Mouse (Mus musculus): Measurements from ENCODE around the gene I0C0044D17Rik. TPM values are rescaled to one million over a fixed set of nuclear protein-coding genes. Genes with fewer than 3 reads are reported as not detected.

I0C0044D17Rik gene
- polyA plus RNA-seq, 1 experiment, result not detected

DNA sequence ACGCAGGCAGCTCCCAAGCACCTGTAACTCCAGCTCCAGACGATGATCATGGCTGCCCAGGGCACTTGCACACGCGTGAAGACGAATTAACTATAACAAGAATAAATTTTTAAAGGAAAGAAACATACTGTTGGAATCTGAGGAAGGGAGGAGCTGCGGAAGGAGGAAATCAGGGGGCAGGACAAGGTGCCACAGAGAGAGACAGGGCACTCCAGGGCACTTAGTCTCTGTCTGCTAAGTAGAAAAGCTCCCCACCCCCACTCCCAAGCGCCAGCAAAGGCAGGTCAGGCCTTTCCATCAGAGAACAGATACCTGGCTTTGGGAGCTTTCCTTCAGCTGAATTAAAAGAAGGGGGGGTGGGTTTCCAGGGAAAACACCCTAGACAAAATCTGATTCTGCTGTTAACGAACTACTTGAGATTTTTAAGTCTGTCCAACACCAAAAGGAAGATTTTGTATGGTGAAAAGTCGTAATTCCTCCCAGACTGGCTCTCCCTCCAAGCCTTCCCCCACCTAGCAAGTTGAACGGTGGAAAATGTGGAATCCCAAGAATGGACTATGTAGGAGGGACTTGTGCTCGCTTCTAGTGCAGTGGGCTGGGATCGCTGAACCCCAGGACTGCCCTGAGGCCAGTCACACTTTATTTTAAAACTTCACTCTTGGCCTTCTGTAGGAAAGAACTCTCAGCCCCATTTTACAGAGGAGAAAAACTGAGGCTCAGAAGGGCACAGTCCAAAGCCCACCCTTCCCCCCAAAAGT lies 18.2 kb downstream of the I0C0044D17Rik start:
- TF ChIP-seq CEBPB (IDR thresholded peaks at IDR 0.05; ENCODE audit: low read depth), result no peak
- TF ChIP-seq MAX (IDR thresholded peaks at IDR 0.05), result no peak
- no peak for TF ChIP-seq CTCF (IDR thresholded peaks at IDR 0.05; ENCODE audit: control insufficient read depth, insufficient read depth, insufficient read length)
- no peak for TF ChIP-seq FOSL1 (IDR thresholded peaks at IDR 0.05; ENCODE audit: insufficient read depth, low read length, poor library complexity, severe bottlenecking)
- no peak for TF ChIP-seq MYOG (IDR thresholded peaks at IDR 0.05; ENCODE audit: control insufficient read depth, extremely low read depth, insufficient read length)
- TF ChIP-seq USF1 (IDR thresholded peaks at IDR 0.05; ENCODE audit: low read depth), result no peak
- no peak for TF ChIP-seq MYOD1 (IDR thresholded peaks at IDR 0.05; ENCODE audit: control insufficient read depth, insufficient read length, low read depth)
- Histone ChIP-seq H3K4me3 (ENCODE audit: insufficient read depth, poor library complexity, severe bottlenecking) (no peak overlapping the region), H3K79me3 (ENCODE audit: low read depth) (no peaks in the 10 kb centered on the region)

DNA sequence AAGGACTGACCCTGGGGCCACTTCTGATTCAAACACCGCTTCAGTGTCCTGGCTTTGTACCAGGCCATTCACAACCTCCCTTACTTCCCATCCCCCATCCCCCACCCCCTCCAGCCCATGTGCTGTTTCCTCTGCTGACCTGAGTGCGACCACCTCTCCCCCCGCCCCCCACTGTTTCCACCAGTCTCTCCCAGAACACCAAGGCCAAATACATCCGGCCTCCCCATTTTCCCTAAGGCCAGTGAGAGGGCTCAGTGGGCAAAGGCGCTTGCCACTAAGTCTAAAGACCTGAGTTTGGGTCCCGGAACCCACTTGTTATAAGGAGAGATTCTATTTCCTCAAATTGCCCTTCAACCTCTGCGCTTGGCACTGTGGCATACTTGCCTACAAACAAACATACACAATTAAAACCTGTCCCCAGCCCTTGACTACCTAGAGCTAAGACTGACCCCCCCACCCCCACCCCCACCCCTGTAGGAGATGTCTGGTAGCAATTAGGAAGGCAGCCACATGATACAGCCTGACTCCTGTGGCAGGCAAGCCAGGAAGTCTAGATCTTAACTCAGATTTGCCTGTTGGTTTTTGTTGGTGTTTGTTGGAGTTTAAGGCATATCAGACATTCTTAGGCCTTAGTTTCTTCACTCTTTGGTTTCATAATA lies 19.0 kb downstream of the I0C0044D17Rik start:
- H3K27me3 ChIP-seq (ENCODE audit: control insufficient read depth, insufficient read depth, insufficient read length), result no peaks in the 10 kb centered on the region
- no peaks in the 10 kb centered on the region for H3K79me2 ChIP-seq (ENCODE audit: control insufficient read depth, insufficient read depth)
- H3K36me3 ChIP-seq (ENCODE audit: control insufficient read depth, insufficient read depth), result no peaks in the 10 kb centered on the region
- no peaks in the 10 kb centered on the region for H3K79me3 ChIP-seq (ENCODE audit: low read depth)
- no peak overlapping the region for H3ac ChIP-seq (ENCODE audit: control insufficient read depth, insufficient read length, low read depth)
- H3K4me3 ChIP-seq (ENCODE audit: insufficient read depth, poor library complexity, severe bottlenecking), result no peak overlapping the region
- TF ChIP-seq MAX (IDR thresholded peaks at IDR 0.05) (no peak), CEBPB (IDR thresholded peaks at IDR 0.05; ENCODE audit: low read depth) (no peak), FOSL1 (IDR thresholded peaks at IDR 0.05; ENCODE audit: insufficient read depth, low read length, poor library complexity, severe bottlenecking) (no peak), CTCF (IDR thresholded peaks at IDR 0.05; ENCODE audit: control insufficient read depth, insufficient read depth, insufficient read length) (no peak), USF1 (IDR thresholded peaks at IDR 0.05; ENCODE audit: low read depth) (no peak), MYOD1 (IDR thresholded peaks at IDR 0.05; ENCODE audit: control insufficient read depth, insufficient read length, low read depth) (no peak), MYOG (IDR thresholded peaks at IDR 0.05; ENCODE audit: control insufficient read depth, extremely low read depth, insufficient read length) (no peak)

More for the DNA sequence above, 18.2 kb downstream of the I0C0044D17Rik start:
- no peaks in the 10 kb centered on the region for H3K79me2 ChIP-seq (ENCODE audit: control insufficient read depth, insufficient read depth)
- H3K36me3 ChIP-seq (ENCODE audit: control insufficient read depth, insufficient read depth), result no peaks in the 10 kb centered on the region
- H3K27me3 ChIP-seq (ENCODE audit: control insufficient read depth, insufficient read depth, insufficient read length), result no peaks in the 10 kb centered on the region
- H3ac ChIP-seq (ENCODE audit: control insufficient read depth, insufficient read length, low read depth), result no peak overlapping the region

DNA sequence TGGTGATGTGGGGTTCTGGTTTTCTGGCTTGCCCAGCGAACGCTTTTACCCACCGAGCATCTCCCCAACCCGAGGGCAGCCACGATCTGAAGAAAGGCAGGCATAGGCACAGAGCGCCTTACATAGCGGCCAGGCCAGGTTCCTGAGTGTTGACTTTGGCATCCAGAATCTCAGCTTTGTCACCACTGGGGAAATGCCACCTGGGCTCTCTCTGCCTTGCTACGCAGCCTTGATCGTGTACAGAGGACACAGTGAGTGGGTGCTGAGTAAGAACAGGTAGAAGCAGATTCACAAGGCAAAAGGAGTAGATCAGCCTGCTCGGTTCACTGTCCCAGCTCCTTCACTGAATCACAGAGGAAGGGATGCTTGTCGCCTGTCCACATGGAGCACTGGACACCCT lies 21.9 kb downstream of the I0C0044D17Rik start:
- Histone ChIP-seq H3K4me3 (ENCODE audit: insufficient read depth, poor library complexity, severe bottlenecking) (no peak overlapping the region), H3ac (ENCODE audit: control insufficient read depth, insufficient read length, low read depth) (no peak overlapping the region), H3K36me3 (ENCODE audit: control insufficient read depth, insufficient read depth) (no peaks in the 10 kb centered on the region), H3K79me3 (ENCODE audit: low read depth) (no peaks in the 10 kb centered on the region), H3K27me3 (ENCODE audit: control insufficient read depth, insufficient read depth, insufficient read length) (no peaks in the 10 kb centered on the region), H3K79me2 (ENCODE audit: control insufficient read depth, insufficient read depth) (no peaks in the 10 kb centered on the region)
- no peak for TF ChIP-seq MYOG (IDR thresholded peaks at IDR 0.05; ENCODE audit: control insufficient read depth, extremely low read depth, insufficient read length)
- no peak for TF ChIP-seq CEBPB (IDR thresholded peaks at IDR 0.05; ENCODE audit: low read depth)
- TF ChIP-seq MAX (IDR thresholded peaks at IDR 0.05), result no peak
- TF ChIP-seq MYOD1 (IDR thresholded peaks at IDR 0.05; ENCODE audit: control insufficient read depth, insufficient read length, low read depth), result no peak
- no peak for TF ChIP-seq FOSL1 (IDR thresholded peaks at IDR 0.05; ENCODE audit: insufficient read depth, low read length, poor library complexity, severe bottlenecking)
- no peak for TF ChIP-seq USF1 (IDR thresholded peaks at IDR 0.05; ENCODE audit: low read depth)
- no peak for TF ChIP-seq CTCF (IDR thresholded peaks at IDR 0.05; ENCODE audit: control insufficient read depth, insufficient read depth, insufficient read length)

DNA sequence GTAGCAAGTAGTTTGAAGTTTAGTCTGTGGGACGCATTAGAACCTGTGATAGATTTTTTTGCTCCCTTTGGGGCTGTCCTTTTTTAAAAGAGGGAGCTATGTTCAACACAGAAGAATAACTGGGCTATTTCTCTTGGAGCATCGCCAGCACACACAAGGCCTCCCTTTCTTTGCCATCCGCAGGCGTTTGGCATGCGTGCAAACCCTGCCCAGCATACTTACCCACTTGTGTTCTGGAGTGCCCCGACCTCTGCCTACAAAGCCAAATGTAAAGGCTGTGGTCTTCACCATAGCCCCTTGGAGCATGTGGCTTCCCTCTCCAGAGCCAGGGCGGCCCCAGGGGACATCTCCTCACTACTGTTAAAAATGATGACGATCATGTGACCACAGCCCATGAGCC lies 22.8 kb downstream of the I0C0044D17Rik start:
- Histone ChIP-seq H3K27me3 (ENCODE audit: control insufficient read depth, insufficient read depth, insufficient read length) (no peaks in the 10 kb centered on the region), H3ac (ENCODE audit: control insufficient read depth, insufficient read length, low read depth) (no peak overlapping the region), H3K4me3 (ENCODE audit: insufficient read depth, poor library complexity, severe bottlenecking) (no peak overlapping the region), H3K36me3 (ENCODE audit: control insufficient read depth, insufficient read depth) (no peaks in the 10 kb centered on the region), H3K79me2 (ENCODE audit: control insufficient read depth, insufficient read depth) (no peaks in the 10 kb centered on the region), H3K79me3 (ENCODE audit: low read depth) (no peaks in the 10 kb centered on the region)
- TF ChIP-seq CEBPB (IDR thresholded peaks at IDR 0.05; ENCODE audit: low read depth) (no peak), CTCF (IDR thresholded peaks at IDR 0.05; ENCODE audit: control insufficient read depth, insufficient read depth, insufficient read length) (no peak), FOSL1 (IDR thresholded peaks at IDR 0.05; ENCODE audit: insufficient read depth, low read length, poor library complexity, severe bottlenecking) (no peak), MYOD1 (IDR thresholded peaks at IDR 0.05; ENCODE audit: control insufficient read depth, insufficient read length, low read depth) (no peak)

DNA sequence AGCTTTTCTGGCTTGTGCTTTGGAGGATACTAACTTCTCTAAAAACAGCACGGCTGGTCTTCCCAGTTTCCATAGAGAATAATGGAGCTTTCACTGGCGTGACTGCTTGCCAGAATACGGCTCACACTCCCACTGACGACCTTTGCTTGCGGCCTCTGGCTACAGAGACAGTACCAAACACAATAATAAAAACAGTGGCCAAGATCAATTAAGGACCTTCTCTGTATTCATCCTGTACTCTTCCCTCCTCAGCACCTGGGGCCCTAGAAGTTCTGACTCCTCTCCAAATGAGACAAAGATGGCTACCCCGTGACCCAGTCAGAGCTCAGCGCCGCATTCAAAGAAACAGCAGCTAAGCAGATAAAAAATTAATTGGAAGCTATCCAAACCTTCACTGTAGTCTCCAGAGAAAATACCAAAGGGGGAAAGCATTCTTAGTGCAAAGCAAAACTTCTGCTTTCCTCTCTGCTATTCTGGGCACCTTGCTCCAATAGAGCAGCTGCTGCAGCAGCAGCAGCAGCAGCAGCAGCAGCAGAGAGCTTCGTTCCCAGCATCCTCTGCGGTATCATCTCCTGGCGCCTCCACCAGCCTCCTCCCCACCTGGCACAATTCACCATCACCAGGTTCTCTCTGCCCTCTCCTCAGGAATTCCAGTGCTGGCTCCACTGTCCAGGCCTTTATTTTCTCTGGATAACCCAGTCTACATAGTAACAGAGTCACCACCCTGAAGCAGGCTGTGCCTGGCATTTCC lies 26.9 kb downstream of the I0C0044D17Rik start:
- Histone ChIP-seq H3K4me3 (ENCODE audit: insufficient read depth, poor library complexity, severe bottlenecking) (no peak overlapping the region), H3ac (ENCODE audit: control insufficient read depth, insufficient read length, low read depth) (no peak overlapping the region), H3K36me3 (ENCODE audit: control insufficient read depth, insufficient read depth) (no peaks in the 10 kb centered on the region)

More for the DNA sequence above, 26.9 kb downstream of the I0C0044D17Rik start:
- TF ChIP-seq FOSL1 (IDR thresholded peaks at IDR 0.05; ENCODE audit: insufficient read depth, low read length, poor library complexity, severe bottlenecking), result no peak
- TF ChIP-seq CTCF (IDR thresholded peaks at IDR 0.05; ENCODE audit: control insufficient read depth, insufficient read depth, insufficient read length), result no peak
- no peak for TF ChIP-seq MAX (IDR thresholded peaks at IDR 0.05)
- no peak for TF ChIP-seq MYOD1 (IDR thresholded peaks at IDR 0.05; ENCODE audit: control insufficient read depth, insufficient read length, low read depth)
- no peak for TF ChIP-seq MYOG (IDR thresholded peaks at IDR 0.05; ENCODE audit: control insufficient read depth, extremely low read depth, insufficient read length)
- no peak for TF ChIP-seq USF1 (IDR thresholded peaks at IDR 0.05; ENCODE audit: low read depth)
- TF ChIP-seq CEBPB (IDR thresholded peaks at IDR 0.05; ENCODE audit: low read depth), result no peak
- Histone ChIP-seq H3K79me2 (ENCODE audit: control insufficient read depth, insufficient read depth) (no peaks in the 10 kb centered on the region), H3K79me3 (ENCODE audit: low read depth) (no peaks in the 10 kb centered on the region), H3K27me3 (ENCODE audit: control insufficient read depth, insufficient read depth, insufficient read length) (no peaks in the 10 kb centered on the region)

Data from C2C12 (cell line).